Mouse (Mus musculus): Measurements from ENCODE around the gene Chrna1.

The Chrna1 gene

GRCm38 (mm10) chr2:73521737-73522136 is 58.4 kb downstream of the Chrna1 start:
- DNase-seq (ENCODE audit: low spot score in 2 of 2): no peak

- DNase-seq (ENCODE audit: low spot score in 2 of 2): no peak
Observed at GRCm38 (mm10) chr2:73518966-73519365, 61.2 kb downstream of the Chrna1 start.

- DNase-seq (ENCODE audit: low spot score in 2 of 2): no peak
Observed at GRCm38 (mm10) chr2:73518311-73518710, 61.8 kb downstream of the Chrna1 start.

GRCm38 (mm10) chr2:73514178-73514577 is 66.0 kb downstream of the Chrna1 start:
- no peak for DNase-seq (ENCODE audit: low spot score in 2 of 2)

All from frontal cortex, postnatal 10 days (tissue).